Mouse (Mus musculus): Measurements from ENCODE around the gene Cib4.

Cib4 gene

GRCm38 (mm10) chr5:30548681-30549080 lies 3.0 kb upstream of the Cib4 start:
- no peak for TF ChIP-seq GATA4 (IDR thresholded peaks at IDR 0.05; ENCODE audit: insufficient replicate concordance, low read length)

- TF ChIP-seq GATA4 (IDR thresholded peaks at IDR 0.05; ENCODE audit: insufficient replicate concordance, low read length), result no peak
Observed at GRCm38 (mm10) chr5:30536051-30536570, 9.5 kb downstream of the Cib4 start.

- no peak for TF ChIP-seq GATA4 (IDR thresholded peaks at IDR 0.05; ENCODE audit: insufficient replicate concordance, low read length)
Observed at GRCm38 (mm10) chr5:30534637-30535036, 11.0 kb downstream of the Cib4 start.

GRCm38 (mm10) chr5:30528906-30529305 lies 16.7 kb downstream of the Cib4 start:
- no peak for TF ChIP-seq GATA4 (IDR thresholded peaks at IDR 0.05; ENCODE audit: insufficient replicate concordance, low read length)

GRCm38 (mm10) chr5:30527129-30527528 lies 18.5 kb downstream of the Cib4 start:
- no peak for TF ChIP-seq GATA4 (IDR thresholded peaks at IDR 0.05; ENCODE audit: insufficient replicate concordance, low read length)

- no peak for TF ChIP-seq GATA4 (IDR thresholded peaks at IDR 0.05; ENCODE audit: insufficient replicate concordance, low read length)
Observed at GRCm38 (mm10) chr5:30525920-30526836, 19.5 kb downstream of the Cib4 start.

- TF ChIP-seq GATA4 (IDR thresholded peaks at IDR 0.05; ENCODE audit: insufficient replicate concordance, low read length), result no peak
Observed at GRCm38 (mm10) chr5:30524213-30524612, 21.4 kb downstream of the Cib4 start.

- TF ChIP-seq GATA4 (IDR thresholded peaks at IDR 0.05; ENCODE audit: insufficient replicate concordance, low read length), result no peak
Observed at GRCm38 (mm10) chr5:30523131-30523530, 22.5 kb downstream of the Cib4 start.

GRCm38 (mm10) chr5:30522406-30522805 lies 23.2 kb downstream of the Cib4 start:
- TF ChIP-seq GATA4 (IDR thresholded peaks at IDR 0.05; ENCODE audit: insufficient replicate concordance, low read length), result no peak

- no peak for TF ChIP-seq GATA4 (IDR thresholded peaks at IDR 0.05; ENCODE audit: insufficient replicate concordance, low read length)
Observed at GRCm38 (mm10) chr5:30520214-30520732, 25.4 kb downstream of the Cib4 start.

- no peak for TF ChIP-seq GATA4 (IDR thresholded peaks at IDR 0.05; ENCODE audit: insufficient replicate concordance, low read length)
Observed at GRCm38 (mm10) chr5:30519494-30519893, 26.1 kb downstream of the Cib4 start.

GRCm38 (mm10) chr5:30518547-30518946 lies 27.1 kb downstream of the Cib4 start:
- no peak for TF ChIP-seq GATA4 (IDR thresholded peaks at IDR 0.05; ENCODE audit: insufficient replicate concordance, low read length)

GRCm38 (mm10) chr5:30518108-30518507 lies 27.5 kb downstream of the Cib4 start:
- no peak for TF ChIP-seq GATA4 (IDR thresholded peaks at IDR 0.05; ENCODE audit: insufficient replicate concordance, low read length)

- no peak for TF ChIP-seq GATA4 (IDR thresholded peaks at IDR 0.05; ENCODE audit: insufficient replicate concordance, low read length)
Observed at GRCm38 (mm10) chr5:30516376-30516775, 29.3 kb downstream of the Cib4 start.

- no peak for TF ChIP-seq GATA4 (IDR thresholded peaks at IDR 0.05; ENCODE audit: insufficient replicate concordance, low read length)
Observed at GRCm38 (mm10) chr5:30513111-30513510, 32.5 kb downstream of the Cib4 start.

- no peak for TF ChIP-seq GATA4 (IDR thresholded peaks at IDR 0.05; ENCODE audit: insufficient replicate concordance, low read length)
Observed at GRCm38 (mm10) chr5:30497299-30497698, 48.3 kb downstream of the Cib4 start.

All from liver, adult (tissue).